Mouse (Mus musculus) brain, embryonic 14.5 days (tissue): Measurements from ENCODE around the gene Ece2.

ENCODE experiments used
- CTCF ChIP-seq: fragments of 200-500 bp; IDR thresholded peaks from 2 replicates; pipeline ENCODE4 v1.5.1; 2012; ENCODE audit warnings: inconsistent platforms, mild to moderate bottlenecking, moderate library complexity, borderline replicate concordance; ENCODE audit not compliant: insufficient read depth, insufficient read length; ENCODE audit errors: extremely low read depth
- POLR2A ChIP-seq: fragments of 200-500 bp; IDR thresholded peaks from 2 replicates; pipeline ENCODE4 v1.6.1; 2012; ENCODE audit warnings: mild to moderate bottlenecking, inconsistent platforms, borderline replicate concordance; ENCODE audit not compliant: poor library complexity, insufficient read depth, insufficient read length, severe bottlenecking; ENCODE audit errors: extremely low read depth

DNA sequence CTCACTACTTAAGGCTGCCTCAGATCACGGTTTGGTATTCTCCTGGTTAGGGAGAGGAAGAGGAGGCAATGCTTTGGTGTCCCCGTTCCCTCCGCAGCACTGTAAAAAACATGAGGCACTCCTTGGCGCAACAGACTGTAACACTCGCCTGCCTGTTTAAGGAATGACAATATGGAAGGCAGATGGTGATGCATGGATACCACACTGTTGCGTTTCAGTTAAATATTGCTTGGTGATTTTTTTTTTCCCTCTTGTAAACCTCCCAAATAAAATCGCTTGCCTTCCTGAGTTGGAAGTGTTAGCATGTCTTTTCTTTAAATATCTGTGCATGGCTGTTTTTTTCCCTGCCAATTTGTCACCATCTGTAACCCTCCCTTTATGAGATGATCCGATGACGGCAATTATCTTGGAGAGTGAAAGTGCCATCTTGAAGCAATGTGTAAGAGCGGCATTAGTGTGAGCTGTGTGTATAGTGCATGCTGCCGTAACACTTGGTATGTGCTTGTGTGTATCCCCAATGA lies 697 bp upstream of the Ece2 start:
- no peak for TF ChIP-seq CTCF
- no peak for TF ChIP-seq POLR2A
